22 mouse cellular contexts compared by ENCODE assay signal in genomic region chr3:40452958-40453357, GRCm38 (mm10).
A peak's percentile ranks its signal among the peaks of the same experiment; 100 is the strongest.
DNase-seq lines count a peak whose midpoint lies in the region; ATAC-seq lines count a peak whose summit lies in the region.
"Had no signal": no experiment of that assay in that cellular context is flagged by ENCODE, and none has a peak within 500 bp of the region (broad histone marks: within the 10 kb centered on the region; RNA-seq: fewer than 3 reads in every experiment).

No protein-coding gene starts in this region.

- ATAC-seq in heart, embryonic 15.5 days (replicated peaks; ENCODE audit: insufficient number of reproducible peaks, insufficient read depth, low FRiP score, low read depth): no peak
- ATAC-seq in embryonic facial prominence, embryonic 14.5 days (ENCODE audit: low read depth): no peak
- ATAC-seq in limb, embryonic 15.5 days (ENCODE audit: insufficient number of reproducible peaks, low FRiP score, low TSS enrichment, low read depth): no peak
- no peak for ATAC-seq in inflammation-experienced regulatory T-cells, adult 6 months
- ATAC-seq: forebrain, embryonic 15.5 days; intestine, embryonic 15.5 days had no signal

- peaks cover 13% of the 10 kb centered on the region for H3K4me1 ChIP-seq in heart, embryonic 15.5 days (replicated peaks)
- peaks cover 11% of the 10 kb centered on the region; the same call in 1 of the 2 replicates for H3K4me1 ChIP-seq in heart, embryonic 10.5 days
- peaks cover 17% of the 10 kb centered on the region for H3K4me1 ChIP-seq in embryonic facial prominence, embryonic 14.5 days (ENCODE audit: control insufficient read depth, insufficient read depth, low read length)
- H3K4me1 ChIP-seq in limb, embryonic 15.5 days: peaks cover 11% of the 10 kb centered on the region
- H3K4me1 ChIP-seq: hindbrain, embryonic 15.5 days; intestine, embryonic 15.5 days; midbrain, embryonic 12.5 days had no signal

- no peak overlapping the region for H3K9ac ChIP-seq in heart, embryonic 15.5 days
- no peak overlapping the region for H3K9ac ChIP-seq in embryonic facial prominence, embryonic 14.5 days (ENCODE audit: low read depth, low read length)
- no peak overlapping the region for H3K9ac ChIP-seq in limb, embryonic 15.5 days
- H3K9ac ChIP-seq: embryonic facial prominence, embryonic 12.5 days; forebrain, embryonic 15.5 days; hindbrain, embryonic 15.5 days; intestine, embryonic 15.5 days; midbrain, embryonic 12.5 days had no signal

- no peaks in the 10 kb centered on the region for H3K27me3 ChIP-seq in heart, embryonic 15.5 days
- no peaks in the 10 kb centered on the region for H3K27me3 ChIP-seq in heart, embryonic 10.5 days (ENCODE audit: insufficient read depth, poor library complexity, severe bottlenecking)
- no peaks in the 10 kb centered on the region for H3K27me3 ChIP-seq in embryonic facial prominence, embryonic 14.5 days (replicated peaks; ENCODE audit: control insufficient read depth, insufficient read depth, low read length)
- no peaks in the 10 kb centered on the region for H3K27me3 ChIP-seq in limb, embryonic 15.5 days
- H3K27me3 ChIP-seq: CH12.LX; embryonic facial prominence, embryonic 12.5 days; forebrain, embryonic 15.5 days; hindbrain, embryonic 15.5 days; intestine, embryonic 15.5 days; midbrain, embryonic 12.5 days; Patski had no signal

- WGBS in heart, embryonic 15.5 days: 70% methylated on average over 5 of the region's 5 CpGs
- WGBS in heart, embryonic 10.5 days: 89% methylated on average over 5 of the region's 5 CpGs
- WGBS in embryonic facial prominence, embryonic 14.5 days: 67% methylated on average over 5 of the region's 5 CpGs
- 77% methylated on average over 5 of the region's 5 CpGs for whole genome bisulfite sequencing in limb, embryonic 15.5 days

- H3K27ac ChIP-seq in heart, embryonic 15.5 days: peak overlapping the region; percentile 73
- no peak overlapping the region for H3K27ac ChIP-seq in heart, embryonic 10.5 days
- H3K27ac ChIP-seq in embryonic facial prominence, embryonic 14.5 days (replicated peaks; ENCODE audit: low read depth, low read length): 0 out of 2 replicates have a peak overlapping the region, but pooled peaks have one; percentile 36
- peak overlapping the region; percentile 67; the same call in 1 of the 2 replicates for H3K27ac ChIP-seq in limb, embryonic 15.5 days
- H3K27ac ChIP-seq: forebrain, embryonic 15.5 days; hindbrain, embryonic 15.5 days; intestine, embryonic 15.5 days; left cerebral cortex, adult 2 months; midbrain, embryonic 12.5 days had no signal

- H3K4me2 ChIP-seq in heart, embryonic 15.5 days: peak overlapping the region; percentile 13; the same call in 1 of the 2 replicates
- H3K4me2 ChIP-seq in embryonic facial prominence, embryonic 14.5 days (ENCODE audit: low read depth, low read length): no peak overlapping the region
- H3K4me2 ChIP-seq in limb, embryonic 15.5 days: no peak overlapping the region
- H3K4me2 ChIP-seq: embryonic facial prominence, embryonic 12.5 days; forebrain, embryonic 15.5 days; hindbrain, embryonic 15.5 days; intestine, embryonic 15.5 days; midbrain, embryonic 12.5 days had no signal

- H3K9me3 ChIP-seq in heart, embryonic 15.5 days (replicated peaks): no peaks in the 10 kb centered on the region
- H3K9me3 ChIP-seq in heart, embryonic 10.5 days: no peaks in the 10 kb centered on the region
- no peaks in the 10 kb centered on the region for H3K9me3 ChIP-seq in embryonic facial prominence, embryonic 14.5 days (ENCODE audit: control insufficient read depth, low read length)
- H3K9me3 ChIP-seq in limb, embryonic 15.5 days: no peaks in the 10 kb centered on the region
- H3K9me3 ChIP-seq: embryonic facial prominence, embryonic 12.5 days; forebrain, embryonic 15.5 days; G1E; hindbrain, embryonic 15.5 days; intestine, embryonic 15.5 days; midbrain, embryonic 12.5 days had no signal

- H3K36me3 ChIP-seq in heart, embryonic 15.5 days: no peaks in the 10 kb centered on the region
- H3K36me3 ChIP-seq in heart, embryonic 10.5 days: no peaks in the 10 kb centered on the region
- H3K36me3 ChIP-seq in embryonic facial prominence, embryonic 14.5 days (ENCODE audit: control insufficient read depth, insufficient read depth, low read length): no peaks in the 10 kb centered on the region
- H3K36me3 ChIP-seq in limb, embryonic 15.5 days: no peaks in the 10 kb centered on the region
- H3K36me3 ChIP-seq: embryonic facial prominence, embryonic 12.5 days; forebrain, embryonic 15.5 days; G1E; hindbrain, embryonic 15.5 days; intestine, embryonic 15.5 days; midbrain, embryonic 12.5 days had no signal

- H3K4me3 ChIP-seq in heart, embryonic 15.5 days: no peak overlapping the region
- no peak overlapping the region for H3K4me3 ChIP-seq in heart, embryonic 10.5 days
- H3K4me3 ChIP-seq in embryonic facial prominence, embryonic 14.5 days (ENCODE audit: low read depth, low read length): no peak overlapping the region
- no peak overlapping the region for H3K4me3 ChIP-seq in limb, embryonic 15.5 days
- H3K4me3 ChIP-seq: embryonic facial prominence, embryonic 12.5 days; forebrain, embryonic 15.5 days; hindbrain, embryonic 15.5 days; intestine, embryonic 15.5 days; left cerebral cortex, adult 2 months; midbrain, embryonic 12.5 days had no signal

- DNase-seq in heart, embryonic 10.5 days (ENCODE audit: low spot score): no peak
- DNase-seq in embryonic facial prominence, embryonic 14.5 days (ENCODE audit: low spot score): peak; percentile 38
- peak; percentile 14 for DNase-seq in lung, postnatal 25 days (ENCODE audit: low spot score)
- no peak for DNase-seq in cerebellum, postnatal 10 days
- DNase-seq: B cell, adult 2 months; cerebellum, adult 11-12 months; cerebellum, postnatal 14 days; gastrocnemius, postnatal 10 days; kidney, adult 8-10 months; kidney, postnatal 10 days had no signal

Comparison
In these comparisons a context has a peak if more than half of its experiments do, and no peak if none do; other contexts are left out.
1. DNase-seq: peak in embryonic facial prominence, embryonic 14.5 days (single experiment) and lung, postnatal 25 days (single experiment); none in heart, embryonic 10.5 days (single experiment) and cerebellum, postnatal 10 days (0 of 2).